In the genomic region with DNA sequence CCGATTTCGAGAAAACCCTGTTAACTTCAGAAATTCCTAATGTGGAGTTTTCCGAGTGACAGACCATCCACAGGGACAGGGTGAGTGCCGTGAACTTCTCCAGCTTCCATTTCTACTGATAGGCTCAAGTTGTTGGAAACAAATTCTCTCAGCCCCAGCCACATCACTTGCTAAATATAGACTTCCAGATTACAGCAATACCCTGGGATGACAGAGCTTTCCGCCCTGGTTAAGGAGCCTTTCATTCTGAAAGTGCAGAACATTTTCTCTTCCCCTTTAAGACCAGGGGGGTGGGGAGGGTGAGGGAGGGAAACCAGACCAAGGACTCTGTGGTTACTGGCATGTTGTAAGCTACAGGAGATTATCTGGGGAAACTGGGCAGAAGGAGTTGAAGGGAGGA, we compare ENCODE assay signal across 11 mouse cellular contexts. TPM values are rescaled to one million over a fixed set of nuclear protein-coding genes. Genes with fewer than 3 reads are reported as not detected.
DNase-seq lines count a peak whose midpoint lies in the region; ATAC-seq and TF ChIP-seq lines count a peak whose summit lies in the region.
"Had no signal": no experiment of that assay in that cellular context is flagged by ENCODE, and none has a peak within 500 bp of the region (broad histone marks: within the 10 kb centered on the region; RNA-seq: fewer than 3 reads in every experiment).

No protein-coding gene starts in this region.

- intact Hi-C loops in gastrocnemius, adult 2 months (cut with DNase I) = no loop called here

- WGBS in liver, postnatal 0 days (ENCODE audit: insufficient replicate concordance) = 43% methylated on average over 5 of the region's 5 CpGs
- WGBS in cerebellum, adult 2 months = 92% methylated on average over 5 of the region's 5 CpGs

- H3K9ac ChIP-seq in liver, postnatal 0 days (replicated peaks) = no peak overlapping the region

- no peak overlapping the region for H3K4me3 ChIP-seq in gastrocnemius, adult 2 months
- no peak overlapping the region for H3K4me3 ChIP-seq in liver, postnatal 0 days (ENCODE audit: low read depth, low read length)
- no peak overlapping the region for H3K4me3 ChIP-seq in cerebellum, adult 2 months (replicated peaks; ENCODE audit: insufficient read depth, low read depth, low read length)

- no peak for DNase-seq in gastrocnemius, adult 2 months
- DNase-seq in gastrocnemius, postnatal 4 days (ENCODE audit: low spot score in 2 of 2) = no peak
- peak; percentile 13 for DNase-seq in A20 (ENCODE audit: low read depth, low spot score)
- DNase-seq in heart, adult 9 months (ENCODE audit: low spot score in 2 of 2) = peak; percentile 82 to 83
- DNase-seq in liver, postnatal 0 days = peak; percentile 41
- DNase-seq in cerebellum, adult 2 months = no peak
- DNase-seq in cerebellum, postnatal 25 days = no peak
- no peak for DNase-seq in kidney, postnatal 4 days
- DNase-seq: kidney, adult 11 months had no signal

- peak; percentile 15; the same call in 1 of the 2 replicates for TF ChIP-seq EP300 in liver, postnatal 0 days (IDR thresholded peaks at IDR 0.05; ENCODE audit: low read depth)

- H3K36me3 ChIP-seq in liver, postnatal 0 days (replicated peaks; ENCODE audit: insufficient read depth, low read length) = no peaks in the 10 kb centered on the region

- H3K4me2 ChIP-seq in liver, postnatal 0 days (ENCODE audit: low read depth, low read length) = no peak overlapping the region
- H3K4me2 ChIP-seq: midbrain, embryonic 11.5 days had no signal

- no peak for TF ChIP-seq CTCF in gastrocnemius, adult 2 months (IDR thresholded peaks at IDR 0.05)
- TF ChIP-seq CTCF in liver, postnatal 0 days (IDR thresholded peaks at IDR 0.05; ENCODE audit: low read depth) = no peak
- TF ChIP-seq CTCF in cerebellum, adult 2 months (IDR thresholded peaks at IDR 0.05; ENCODE audit: borderline replicate concordance, insufficient read depth, low read depth, low read length) = no peak

- H3K27ac ChIP-seq in gastrocnemius, adult 2 months = peak overlapping the region; percentile 35; the same call in 1 of the 2 replicates
- no peak overlapping the region for H3K27ac ChIP-seq in liver, postnatal 0 days (ENCODE audit: low read depth)
- no peak overlapping the region for H3K27ac ChIP-seq in cerebellum, adult 2 months (ENCODE audit: insufficient read depth, low read length)

- ATAC-seq in liver, postnatal 0 days = no peak

- no peak for TF ChIP-seq POLR2A in cerebellum, adult 2 months (IDR thresholded peaks at IDR 0.05; ENCODE audit: borderline replicate concordance, insufficient read depth, low read length)

- no peaks in the 10 kb centered on the region; the same call in 1 of the 2 replicates for H3K4me1 ChIP-seq in liver, postnatal 0 days (ENCODE audit: insufficient read depth)
- H3K4me1 ChIP-seq in cerebellum, adult 2 months (ENCODE audit: control insufficient read depth, insufficient read depth, low read length) = no peaks in the 10 kb centered on the region

- no peaks in the 10 kb centered on the region for H3K9me3 ChIP-seq in liver, postnatal 0 days (ENCODE audit: low read length)

- no peaks in the 10 kb centered on the region for H3K27me3 ChIP-seq in liver, postnatal 0 days (ENCODE audit: insufficient read depth, low read length)
- no peaks in the 10 kb centered on the region; the same call in 1 of the 2 replicates for H3K27me3 ChIP-seq in cerebellum, adult 2 months (ENCODE audit: control insufficient read depth, insufficient read depth, low read length)

RNA-seq across cellular contexts. Expression of gene Edn1, which starts 42.9 kb away (rescaled TPM):
- 1 to 10 TPM; 1.6 to 1.7 TPM for total RNA-seq in gastrocnemius, adult 2 months (2021)
- 1 to 10 TPM; 2.0 to 2.1 TPM for total RNA-seq in gastrocnemius, postnatal 4 days (2021)
- polyA plus RNA-seq in liver, postnatal 0 days (2015; fragmentation: Nextera tagmentation; extraction: Ambion mirVana) = 0.50 and 0.66 TPM in 2 replicates
- polyA plus RNA-seq in cerebellum, adult 2 months (2012; rRNA removed) = 1.6 and 2.0 TPM in 2 replicates
- total RNA-seq: neutrophil, adult 5-6 weeks had no signal

Comparison
In these comparisons a context has a peak if more than half of its experiments do, and no peak if none do; other contexts are left out.
1. DNase-seq: peak in A20 (single experiment), heart, adult 9 months (2 of 2) and liver, postnatal 0 days (single experiment); none in gastrocnemius, adult 2 months (single experiment), gastrocnemius, postnatal 4 days (0 of 2), cerebellum, adult 2 months (0 of 2), cerebellum, postnatal 25 days (0 of 2) and kidney, postnatal 4 days (0 of 2).